Mouse (Mus musculus): ENCODE results near the gene Agtpbp1.

DNA sequence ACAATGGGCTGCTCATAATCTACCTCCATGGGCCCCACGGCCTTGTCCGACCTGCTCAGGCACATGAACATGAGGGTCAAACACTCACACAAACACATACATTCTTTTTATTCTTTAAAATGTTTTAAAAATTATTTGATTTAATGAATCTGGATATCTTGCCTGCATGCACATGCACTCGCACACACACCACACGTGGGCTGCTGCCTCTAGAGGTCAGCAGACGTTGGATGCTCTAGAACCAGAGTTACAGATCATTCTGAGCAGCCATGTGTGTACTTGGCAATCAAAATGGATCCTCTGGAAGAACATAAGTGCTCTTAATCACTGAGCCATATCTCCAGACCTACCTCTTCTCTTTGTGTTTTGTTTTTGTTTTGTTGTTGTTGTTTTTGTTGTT, 112.8 kb downstream of the Agtpbp1 start:
- TF ChIP-seq CTCF (IDR thresholded peaks at IDR 0.05; ENCODE audit: borderline replicate concordance, insufficient read depth, low read length) (no peak), POLR2A (IDR thresholded peaks at IDR 0.05; ENCODE audit: low read depth, low read length) (no peak)
